Mouse (Mus musculus) granulocyte monocyte progenitor cell, adult 5-6 weeks (primary cell): ENCODE measurements at regions not wholly inside any gene's neighbourhood (a gene's known extent, or its start where the extent isn't known, plus 50 kb on each side); places are given as distances from the start of the nearest gene placed in this dataset.
A peak's percentile ranks its signal among the peaks of the same experiment; 100 is the strongest.

Source experiments
- ATAC-seq: replicated peaks from 2 replicates; pipeline ENCODE4 v1.8.0; 2016; ENCODE audit warnings: mild to moderate bottlenecking, moderate TSS enrichment, inconsistent platforms; ENCODE audit not compliant: poor library complexity, severe bottlenecking

GRCm38 (mm10) chr9:50395543-50395942, 50.8 kb upstream of the Rpl10-ps3 start:
- ATAC-seq, result no peak

- no peak for ATAC-seq
These were observed 51.3 kb upstream of the Rpl10-ps3 start for GRCm38 (mm10) chr9:50396051-50396450.

- no peak for ATAC-seq
These were observed 63.6 kb upstream of the Rpl10-ps3 start for GRCm38 (mm10) chr9:50408396-50408795.

GRCm38 (mm10) chr9:50408845-50409244, 64.1 kb upstream of the Rpl10-ps3 start:
- no peak for ATAC-seq

GRCm38 (mm10) chr9:50412986-50413385, 68.2 kb upstream of the Rpl10-ps3 start:
- no peak for ATAC-seq

GRCm38 (mm10) chr9:50413514-50414335, 69.0 kb upstream of the Rpl10-ps3 start:
- peak; percentile 52 for ATAC-seq

GRCm38 (mm10) chr9:50414796-50415340, 70.1 kb upstream of the Rpl10-ps3 start:
- ATAC-seq, result no peak

- peak; percentile 94 for ATAC-seq
These were observed 71.9 kb upstream of the Rpl10-ps3 start for GRCm38 (mm10) chr9:50416677-50417076.

GRCm38 (mm10) chr9:50421061-50421460, 73.3 kb upstream of the Plet1 start:
- no peak for ATAC-seq

- ATAC-seq, result no peak
These were observed 72.6 kb upstream of the Plet1 start for GRCm38 (mm10) chr9:50421572-50422285.

- peak; percentile 54 for ATAC-seq
These were observed 68.3 kb upstream of the Plet1 start for GRCm38 (mm10) chr9:50425866-50426495.

- peak; percentile 80 for ATAC-seq
These were observed 64.2 kb upstream of the Plet1 start for GRCm38 (mm10) chr9:50430147-50430546.

- ATAC-seq, result no peak
These were observed 60.8 kb upstream of the Plet1 start for GRCm38 (mm10) chr9:50433525-50433924.

GRCm38 (mm10) chr9:50433978-50434377, 60.3 kb upstream of the Plet1 start:
- no peak for ATAC-seq

GRCm38 (mm10) chr9:50437830-50438722, 56.2 kb upstream of the Plet1 start:
- ATAC-seq, result peak; percentile 90

GRCm38 (mm10) chr9:50438738-50439137, 55.6 kb upstream of the Plet1 start:
- ATAC-seq, result no peak

- no peak for ATAC-seq
These were observed 54.1 kb upstream of the Plet1 start for GRCm38 (mm10) chr9:50440222-50440621.

GRCm38 (mm10) chr9:50440689-50441088, 53.6 kb upstream of the Plet1 start:
- ATAC-seq, result no peak

GRCm38 (mm10) chr9:50443708-50444463, 50.4 kb upstream of the Plet1 start:
- ATAC-seq, result peak; percentile 84
